Mouse (Mus musculus) frontal cortex, postnatal 14 days (tissue): ENCODE measurements around the gene Aup1.

Experiments used
- DNase-seq, 2 experiments: peaks; one replicate each; pipeline ENCODE4 v3.0.0; 2022; ENCODE audit warnings: low spot score in 2 of 2

Gene Aup1

GRCm38 (mm10) chr6:83054074-83054851 lies at the start of gene Aup1:
Aup1 (plus strand) TSS chr6:83054521.
- peak; percentile 95 to 96 for DNase-seq

GRCm38 (mm10) chr6:83004872-83005271 lies 49.4 kb upstream of the Aup1 start:
- DNase-seq = no peak

DNA sequence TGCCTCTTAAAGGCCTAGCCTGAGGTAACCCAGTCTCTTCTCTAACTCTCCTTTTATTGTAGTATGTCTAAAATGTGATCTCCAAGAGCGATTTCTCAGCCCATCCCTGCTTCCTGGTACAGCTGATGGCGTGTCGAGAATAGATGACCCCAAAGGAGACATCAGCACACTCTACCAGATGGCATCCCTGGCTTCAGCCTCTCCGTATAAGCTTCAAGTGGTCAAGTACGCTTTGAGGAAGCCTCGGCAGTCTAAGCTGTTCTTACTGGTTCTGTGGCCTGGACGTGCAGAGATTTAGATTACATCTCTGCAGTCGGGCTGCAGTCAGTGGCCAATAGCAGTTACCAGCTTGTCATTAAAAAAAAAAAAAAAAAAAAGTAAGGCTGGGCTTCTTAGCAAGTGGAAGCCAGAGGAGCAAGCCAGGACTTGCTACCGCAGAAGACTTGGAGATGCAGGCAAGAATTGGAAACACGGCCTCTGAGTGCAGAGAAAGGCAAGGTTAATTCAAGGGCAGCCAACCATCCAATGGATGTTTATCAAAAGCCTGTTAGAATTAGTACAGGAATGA lies 48.8 kb upstream of the Aup1 start:
- DNase-seq = no peak

- no peak for DNase-seq
Measured at GRCm38 (mm10) chr6:83006114-83006513, 48.2 kb upstream of the Aup1 start.

GRCm38 (mm10) chr6:83008659-83009058 lies 45.7 kb upstream of the Aup1 start:
- DNase-seq = no peak

DNA sequence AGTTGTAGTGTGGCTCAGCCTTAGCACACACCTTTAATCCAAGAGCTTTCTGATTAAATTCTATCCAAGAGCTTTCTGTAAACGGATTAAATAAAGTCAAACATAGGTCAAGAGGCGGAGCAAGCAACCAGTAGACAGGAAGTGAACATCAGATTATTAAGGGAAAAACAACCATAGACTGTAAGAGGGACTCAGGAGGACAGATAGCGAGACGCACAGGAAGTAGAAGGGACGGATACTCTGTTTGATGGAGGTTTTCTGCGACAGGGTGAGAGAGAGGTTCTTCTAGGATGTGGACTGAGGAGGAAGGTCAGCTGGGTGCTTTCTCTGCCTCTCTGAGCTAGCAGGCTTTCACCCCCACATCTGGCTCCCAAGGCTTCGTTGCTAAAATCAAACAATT lies 44.3 kb upstream of the Aup1 start:
- no peak for DNase-seq

DNA sequence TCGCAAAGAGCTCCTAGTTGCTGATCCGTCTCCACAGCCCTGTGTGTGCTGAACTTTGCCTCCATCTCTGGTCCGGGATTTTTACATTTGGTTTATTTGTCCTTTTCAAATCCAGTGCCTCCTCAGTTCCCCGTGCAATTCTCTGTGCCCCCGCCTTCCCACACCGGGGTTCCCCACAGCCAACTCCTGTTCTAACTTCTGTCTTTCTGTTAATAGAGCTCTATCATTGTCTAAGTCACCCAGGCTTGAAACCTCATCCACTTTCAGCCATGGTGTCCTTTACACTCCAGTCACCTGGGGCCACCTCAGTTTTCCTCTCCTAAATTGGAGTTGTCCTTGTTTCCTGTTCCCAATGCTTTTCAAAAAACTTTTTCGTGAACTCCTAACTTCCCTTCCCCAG lies 43.1 kb upstream of the Aup1 start:
- no peak for DNase-seq

GRCm38 (mm10) chr6:83011756-83012155 lies 42.6 kb upstream of the Aup1 start:
- no peak for DNase-seq

GRCm38 (mm10) chr6:83013444-83013843 lies 40.9 kb upstream of the Aup1 start:
- no peak for DNase-seq

GRCm38 (mm10) chr6:83014482-83015466 lies 39.5 kb upstream of the Aup1 start:
- no peak for DNase-seq

DNA sequence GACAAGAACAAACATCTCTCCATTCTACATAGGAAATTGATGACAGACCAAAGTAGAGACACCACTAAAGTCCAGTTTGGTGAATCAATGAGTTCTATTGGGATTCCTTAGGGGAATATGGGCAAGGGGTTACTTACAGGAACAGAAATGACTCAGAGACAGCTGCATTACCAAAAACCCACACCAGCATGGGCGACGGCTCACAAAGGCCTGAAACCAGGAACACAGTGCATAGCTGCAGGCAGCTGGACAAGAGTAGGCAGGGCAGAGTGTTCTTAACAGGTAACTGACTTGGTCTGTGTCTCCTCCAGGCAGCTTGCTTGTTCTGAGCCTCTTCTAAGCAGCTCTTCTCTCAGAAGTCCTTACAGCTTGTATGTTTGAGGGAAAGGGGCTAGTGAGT lies 38.6 kb upstream of the Aup1 start:
- DNase-seq = no peak

DNA sequence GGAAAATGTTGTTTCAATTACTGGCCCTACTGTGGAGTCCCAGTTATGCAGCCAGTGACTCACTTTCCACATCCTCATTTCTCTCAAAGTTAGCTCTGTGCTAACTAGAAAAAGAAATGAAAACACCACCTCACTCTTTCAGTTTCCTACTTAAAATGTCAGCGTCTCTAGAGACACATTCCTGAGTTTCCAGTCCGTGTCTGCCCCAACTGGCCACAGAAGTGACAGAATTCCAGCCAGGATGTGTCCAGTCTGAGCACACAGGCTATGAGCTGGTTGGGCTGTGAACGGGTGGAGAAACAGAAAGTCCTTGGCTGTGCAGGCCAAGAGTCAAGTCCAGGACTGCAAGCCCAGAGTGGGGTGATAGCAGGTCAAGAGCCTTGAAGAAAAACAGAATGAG lies 37.1 kb upstream of the Aup1 start:
- no peak for DNase-seq

GRCm38 (mm10) chr6:83019044-83019443 lies 35.3 kb upstream of the Aup1 start:
- DNase-seq = no peak

GRCm38 (mm10) chr6:83020121-83020520 lies 34.2 kb upstream of the Aup1 start:
- no peak for DNase-seq

DNA sequence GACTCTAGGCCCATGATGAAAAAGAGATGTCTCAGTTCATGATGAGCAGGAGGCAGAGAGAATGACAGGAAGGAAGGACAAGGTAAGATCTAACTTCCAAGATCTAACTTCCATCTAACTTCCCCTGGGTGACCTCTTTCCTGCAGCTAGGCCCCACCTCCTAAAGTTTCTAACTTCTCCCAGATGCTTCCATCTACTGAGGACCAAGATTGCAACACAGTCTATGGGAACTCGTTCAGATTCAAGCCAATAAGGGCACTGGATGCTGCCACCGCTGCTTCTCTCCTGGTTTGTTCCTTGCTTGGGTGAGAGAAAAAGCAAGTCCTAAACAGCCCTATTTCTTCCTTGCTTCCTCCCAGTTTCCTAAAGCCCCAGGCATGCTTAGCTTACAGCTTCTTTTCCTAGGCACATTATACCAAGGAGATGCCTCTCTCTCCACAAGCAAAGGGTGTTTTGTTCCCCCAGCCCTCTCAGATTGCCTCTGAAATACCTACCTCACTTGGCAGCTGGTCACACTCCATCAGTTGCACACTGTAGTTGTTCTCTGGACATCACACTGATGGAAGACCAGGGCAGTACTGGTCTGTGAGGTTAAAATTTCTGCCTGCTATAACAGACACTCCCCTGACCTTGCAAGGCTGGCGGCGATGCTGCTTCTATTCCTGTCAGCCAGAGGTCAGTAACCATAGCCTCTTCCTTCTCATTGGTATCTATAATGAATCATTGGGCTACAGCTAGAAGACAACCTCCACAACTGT lies 33.3 kb upstream of the Aup1 start:
- DNase-seq = no peak

- DNase-seq = no peak
Measured at GRCm38 (mm10) chr6:83023008-83023407, 31.3 kb upstream of the Aup1 start.

DNA sequence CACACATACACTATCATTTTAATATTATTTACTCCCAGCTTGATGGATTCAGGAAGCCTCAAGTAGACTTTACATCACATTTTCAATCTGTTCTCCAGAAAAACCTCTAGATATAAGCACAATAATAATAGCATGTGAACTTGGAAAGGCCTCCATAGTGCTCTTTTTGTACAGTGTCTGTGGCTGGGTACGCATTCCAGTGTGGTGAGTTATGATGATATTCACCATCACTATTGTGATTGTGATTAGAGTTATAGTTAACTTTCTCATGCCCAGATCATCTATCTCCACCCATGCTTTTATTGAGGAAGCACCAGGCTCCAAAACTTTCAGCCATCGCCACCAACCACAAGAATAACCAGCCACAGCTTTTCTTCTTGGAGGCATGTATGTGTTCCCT lies 30.5 kb upstream of the Aup1 start:
- DNase-seq = no peak

GRCm38 (mm10) chr6:83024421-83024820 lies 29.9 kb upstream of the Aup1 start:
- no peak for DNase-seq

DNA sequence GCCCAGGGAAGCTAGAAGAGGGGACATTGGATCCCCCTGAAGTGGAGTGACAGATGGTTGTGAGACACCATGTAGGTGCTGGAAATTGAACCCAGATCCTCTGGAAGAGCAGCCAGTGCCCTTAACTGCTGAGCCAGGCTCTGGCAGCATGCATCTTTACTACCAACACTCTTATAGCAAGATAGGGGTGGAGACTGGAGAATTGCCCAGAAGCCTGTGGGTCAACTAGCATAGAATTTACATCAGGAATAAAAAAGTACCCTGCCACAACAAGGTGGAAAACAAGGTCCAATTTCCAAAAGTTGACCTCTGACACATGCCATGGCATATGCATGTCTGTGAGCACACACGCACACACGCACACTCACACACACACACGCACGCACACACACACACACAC lies 29.1 kb upstream of the Aup1 start:
- DNase-seq = no peak

- DNase-seq = no peak
Measured at GRCm38 (mm10) chr6:83027293-83027692, 27.0 kb upstream of the Aup1 start.

DNA sequence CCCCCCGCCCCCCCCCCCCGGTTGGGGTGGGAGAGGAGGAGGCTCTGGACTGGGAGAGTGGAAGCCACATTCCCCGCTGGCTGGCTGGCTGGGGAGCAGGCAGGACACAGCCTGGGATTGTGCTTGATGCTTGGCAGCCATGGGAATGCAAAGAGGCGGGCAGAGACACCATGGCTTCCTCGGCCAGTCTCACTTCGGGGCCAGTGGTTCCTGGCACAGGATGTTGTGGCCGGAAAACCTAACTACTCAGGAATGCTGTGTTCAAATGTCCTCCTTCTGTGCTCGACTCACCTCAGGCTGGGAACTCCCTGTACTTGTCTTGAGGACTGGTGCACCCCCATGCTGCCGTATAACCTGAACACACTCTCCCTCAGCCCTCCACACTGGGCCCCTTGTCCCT lies 26.6 kb upstream of the Aup1 start:
- no peak for DNase-seq

DNA sequence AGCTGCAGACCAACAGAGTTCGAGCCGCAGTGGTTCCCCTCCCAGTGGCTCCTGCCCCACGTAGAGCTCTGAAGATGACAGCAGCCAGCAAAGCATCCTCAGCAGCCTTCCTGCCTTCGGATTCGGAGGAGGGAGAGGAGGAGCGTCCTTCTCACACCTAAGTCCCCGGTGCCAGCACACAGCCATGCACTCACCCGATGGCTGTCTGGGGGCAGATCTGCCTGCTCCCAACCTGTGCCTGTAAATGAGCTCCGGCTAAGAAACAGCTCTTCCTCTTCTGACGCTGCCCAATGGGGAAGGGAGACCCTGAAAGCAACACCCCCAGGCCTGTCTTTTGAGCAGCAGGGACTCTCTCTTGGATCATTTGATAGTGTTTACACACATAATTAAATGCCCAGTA lies 24.5 kb upstream of the Aup1 start:
- DNase-seq = no peak
